Mouse (Mus musculus): ENCODE measurements at regions not wholly inside any gene's neighbourhood (a gene's known extent, or its start where the extent isn't known, plus 50 kb on each side); places are given as distances from the start of the nearest gene placed in this dataset.

GRCm38 (mm10) chr5:119114074-119114473 is 553.6 kb downstream of the Med13l start:
- no peaks in the 10 kb centered on the region for H3K27me3 ChIP-seq (replicated peaks; ENCODE audit: control insufficient read depth, insufficient read depth, low read length)
- H3K9ac ChIP-seq (ENCODE audit: low read length): no peak overlapping the region
- no peaks in the 10 kb centered on the region for H3K4me1 ChIP-seq (ENCODE audit: control insufficient read depth, insufficient read depth, low read length)
- no peaks in the 10 kb centered on the region for H3K36me3 ChIP-seq (ENCODE audit: control insufficient read depth, insufficient read depth, low read length)
- no peak for ATAC-seq
- DNase-seq (ENCODE audit: low spot score): peak; percentile 23
- H3K27ac ChIP-seq (ENCODE audit: low read depth, low read length): no peak overlapping the region
- WGBS: 42% methylated on average over 7 of the region's 7 CpGs
- H3K4me2 ChIP-seq (ENCODE audit: low read length): no peak overlapping the region
- no peak overlapping the region for H3K4me3 ChIP-seq (ENCODE audit: low read depth, low read length)
- H3K9me3 ChIP-seq (replicated peaks; ENCODE audit: control insufficient read depth, low read length): no peaks in the 10 kb centered on the region

- DNase-seq (ENCODE audit: low spot score) (no peak), ATAC-seq (no peak)
- Histone ChIP-seq H3K9ac (ENCODE audit: low read length) (no peak overlapping the region), H3K27me3 (replicated peaks; ENCODE audit: control insufficient read depth, insufficient read depth, low read length) (no peaks in the 10 kb centered on the region), H3K27ac (ENCODE audit: low read depth, low read length) (no peak overlapping the region), H3K36me3 (ENCODE audit: control insufficient read depth, insufficient read depth, low read length) (no peaks in the 10 kb centered on the region), H3K4me1 (ENCODE audit: control insufficient read depth, insufficient read depth, low read length) (no peaks in the 10 kb centered on the region), H3K4me3 (ENCODE audit: low read depth, low read length) (no peak overlapping the region), H3K9me3 (replicated peaks; ENCODE audit: control insufficient read depth, low read length) (no peaks in the 10 kb centered on the region), H3K4me2 (ENCODE audit: low read length) (no peak overlapping the region)
- 91% methylated on average over 7 of the region's 7 CpGs for WGBS
These were observed 544.7 kb upstream of the Tbx3 start for GRCm38 (mm10) chr5:119125745-119126144.

- Histone ChIP-seq H3K4me2 (ENCODE audit: low read length) (no peak overlapping the region), H3K9me3 (replicated peaks; ENCODE audit: control insufficient read depth, low read length) (no peaks in the 10 kb centered on the region), H3K27me3 (replicated peaks; ENCODE audit: control insufficient read depth, insufficient read depth, low read length) (no peaks in the 10 kb centered on the region), H3K36me3 (ENCODE audit: control insufficient read depth, insufficient read depth, low read length) (no peaks in the 10 kb centered on the region), H3K4me3 (ENCODE audit: low read depth, low read length) (no peak overlapping the region), H3K9ac (ENCODE audit: low read length) (no peak overlapping the region), H3K4me1 (ENCODE audit: control insufficient read depth, insufficient read depth, low read length) (no peaks in the 10 kb centered on the region), H3K27ac (ENCODE audit: low read depth, low read length) (no peak overlapping the region)
- WGBS: 93% methylated on average over 7 of the region's 7 CpGs
- DNase-seq (ENCODE audit: low spot score) (no peak), ATAC-seq (no peak)
These were observed 540.3 kb upstream of the Tbx3 start for GRCm38 (mm10) chr5:119130176-119130575.

DNA sequence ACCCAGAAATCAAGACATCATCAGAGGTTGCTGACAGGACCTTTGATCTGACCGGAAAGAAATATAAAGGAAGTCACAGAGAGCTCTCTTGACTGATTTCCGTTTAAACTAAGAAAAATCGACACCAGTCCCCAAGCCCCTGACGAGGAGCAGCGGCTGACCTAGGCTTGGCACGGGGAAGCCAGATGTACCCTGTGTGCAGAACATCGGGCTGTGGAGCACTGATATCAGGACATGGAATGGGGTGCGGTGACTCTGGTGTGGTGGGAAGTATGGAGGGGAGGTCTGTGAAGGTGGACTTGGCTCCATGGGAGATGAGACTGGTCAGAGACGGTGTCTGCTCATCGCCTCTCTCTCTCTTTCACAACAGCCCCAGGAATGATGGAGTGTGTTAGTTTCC is 539.0 kb upstream of the Tbx3 start:
- 86% methylated on average over 10 of the region's 10 CpGs for WGBS
- Histone ChIP-seq H3K4me3 (ENCODE audit: low read depth, low read length) (no peak overlapping the region), H3K27me3 (replicated peaks; ENCODE audit: control insufficient read depth, insufficient read depth, low read length) (no peaks in the 10 kb centered on the region), H3K4me2 (ENCODE audit: low read length) (no peak overlapping the region), H3K36me3 (ENCODE audit: control insufficient read depth, insufficient read depth, low read length) (no peaks in the 10 kb centered on the region), H3K4me1 (ENCODE audit: control insufficient read depth, insufficient read depth, low read length) (no peaks in the 10 kb centered on the region), H3K27ac (ENCODE audit: low read depth, low read length) (no peak overlapping the region), H3K9me3 (replicated peaks; ENCODE audit: control insufficient read depth, low read length) (no peaks in the 10 kb centered on the region), H3K9ac (ENCODE audit: low read length) (no peak overlapping the region)
- DNase-seq (ENCODE audit: low spot score): no peak
- ATAC-seq: no peak

- ATAC-seq (no peak), DNase-seq (ENCODE audit: low spot score) (no peak)
- H3K36me3 ChIP-seq (ENCODE audit: control insufficient read depth, insufficient read depth, low read length): no peaks in the 10 kb centered on the region
- no peak overlapping the region for H3K9ac ChIP-seq (ENCODE audit: low read length)
- no peaks in the 10 kb centered on the region for H3K9me3 ChIP-seq (replicated peaks; ENCODE audit: control insufficient read depth, low read length)
- no peaks in the 10 kb centered on the region for H3K27me3 ChIP-seq (replicated peaks; ENCODE audit: control insufficient read depth, insufficient read depth, low read length)
- H3K4me1 ChIP-seq (ENCODE audit: control insufficient read depth, insufficient read depth, low read length): no peaks in the 10 kb centered on the region
- no peak overlapping the region for H3K4me2 ChIP-seq (ENCODE audit: low read length)
- WGBS: 52% methylated on average over 13 of the region's 13 CpGs
- H3K27ac ChIP-seq (ENCODE audit: low read depth, low read length): no peak overlapping the region
- no peak overlapping the region for H3K4me3 ChIP-seq (ENCODE audit: low read depth, low read length)
These were observed 537.1 kb upstream of the Tbx3 start for GRCm38 (mm10) chr5:119133378-119133777.

- Histone ChIP-seq H3K9me3 (replicated peaks; ENCODE audit: control insufficient read depth, low read length) (no peaks in the 10 kb centered on the region), H3K4me1 (ENCODE audit: control insufficient read depth, insufficient read depth, low read length) (no peaks in the 10 kb centered on the region), H3K4me3 (ENCODE audit: low read depth, low read length) (no peak overlapping the region), H3K27me3 (replicated peaks; ENCODE audit: control insufficient read depth, insufficient read depth, low read length) (no peaks in the 10 kb centered on the region), H3K27ac (ENCODE audit: low read depth, low read length) (no peak overlapping the region), H3K4me2 (ENCODE audit: low read length) (no peak overlapping the region), H3K36me3 (ENCODE audit: control insufficient read depth, insufficient read depth, low read length) (no peaks in the 10 kb centered on the region), H3K9ac (ENCODE audit: low read length) (no peak overlapping the region)
- WGBS: 77% methylated on average over 8 of the region's 8 CpGs
- ATAC-seq: no peak
- no peak for DNase-seq (ENCODE audit: low spot score)
These were observed 533.6 kb upstream of the Tbx3 start for GRCm38 (mm10) chr5:119136916-119137315.

DNA sequence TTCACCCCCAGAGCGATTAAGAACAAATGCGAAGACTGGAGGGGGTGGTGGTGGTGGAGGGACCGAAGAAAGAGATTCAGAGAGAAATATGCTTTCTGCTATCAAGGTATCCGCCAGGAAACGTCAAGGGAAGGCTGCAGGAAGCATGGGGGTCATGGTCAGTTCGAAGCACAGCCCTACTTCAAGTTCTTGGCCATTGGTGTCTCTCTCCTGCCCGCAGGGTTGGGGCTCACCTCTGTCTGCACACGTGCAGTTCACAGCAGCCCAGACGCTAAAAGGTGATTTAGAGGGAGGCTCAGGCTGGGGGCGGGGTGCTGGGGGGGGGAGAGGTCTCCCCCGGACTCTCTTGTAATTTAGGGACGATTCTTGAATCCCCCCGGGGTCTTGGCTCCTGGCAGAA is 533.1 kb upstream of the Tbx3 start:
- no peaks in the 10 kb centered on the region for H3K36me3 ChIP-seq (ENCODE audit: control insufficient read depth, insufficient read depth, low read length)
- H3K4me3 ChIP-seq (ENCODE audit: low read depth, low read length): no peak overlapping the region
- no peaks in the 10 kb centered on the region for H3K27me3 ChIP-seq (replicated peaks; ENCODE audit: control insufficient read depth, insufficient read depth, low read length)
- DNase-seq (ENCODE audit: low spot score) (no peak), ATAC-seq (no peak)
- 78% methylated on average over 13 of the region's 13 CpGs for WGBS
- no peaks in the 10 kb centered on the region for H3K4me1 ChIP-seq (ENCODE audit: control insufficient read depth, insufficient read depth, low read length)
- H3K27ac ChIP-seq (ENCODE audit: low read depth, low read length): no peak overlapping the region
- no peak overlapping the region for H3K4me2 ChIP-seq (ENCODE audit: low read length)
- no peak overlapping the region for H3K9ac ChIP-seq (ENCODE audit: low read length)
- no peaks in the 10 kb centered on the region for H3K9me3 ChIP-seq (replicated peaks; ENCODE audit: control insufficient read depth, low read length)

- no peak overlapping the region for H3K9ac ChIP-seq (ENCODE audit: low read length)
- no peaks in the 10 kb centered on the region for H3K27me3 ChIP-seq (replicated peaks; ENCODE audit: control insufficient read depth, insufficient read depth, low read length)
- H3K27ac ChIP-seq (ENCODE audit: low read depth, low read length): no peak overlapping the region
- H3K4me2 ChIP-seq (ENCODE audit: low read length): no peak overlapping the region
- no peaks in the 10 kb centered on the region for H3K9me3 ChIP-seq (replicated peaks; ENCODE audit: control insufficient read depth, low read length)
- ATAC-seq (no peak), DNase-seq (ENCODE audit: low spot score) (no peak)
- H3K36me3 ChIP-seq (ENCODE audit: control insufficient read depth, insufficient read depth, low read length): no peaks in the 10 kb centered on the region
- H3K4me3 ChIP-seq (ENCODE audit: low read depth, low read length): no peak overlapping the region
- 80% methylated on average over 10 of the region's 10 CpGs for WGBS
- no peaks in the 10 kb centered on the region for H3K4me1 ChIP-seq (ENCODE audit: control insufficient read depth, insufficient read depth, low read length)
These were observed 532.6 kb upstream of the Tbx3 start for GRCm38 (mm10) chr5:119137821-119138221.

DNA sequence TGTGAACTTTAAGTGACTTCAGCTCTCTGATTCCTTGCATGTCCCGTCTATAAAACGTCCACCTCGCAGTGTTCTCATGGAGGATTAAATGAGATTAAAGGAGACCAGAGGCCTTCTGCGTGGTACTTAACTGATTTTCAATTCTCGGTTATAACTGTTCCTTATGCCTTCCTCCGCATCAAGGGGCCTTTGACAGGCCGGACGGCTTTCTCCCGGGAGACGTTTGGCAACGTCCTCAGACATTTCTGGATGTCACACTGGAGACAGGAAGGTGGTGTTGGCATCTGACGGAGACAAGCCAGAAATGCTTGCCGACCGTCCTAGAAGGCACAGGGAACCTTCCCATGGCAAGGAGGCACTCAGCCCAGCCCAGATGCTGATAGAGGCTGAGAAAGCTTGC is 532.2 kb upstream of the Tbx3 start:
- Histone ChIP-seq H3K4me2 (ENCODE audit: low read length) (no peak overlapping the region), H3K36me3 (ENCODE audit: control insufficient read depth, insufficient read depth, low read length) (no peaks in the 10 kb centered on the region), H3K9me3 (replicated peaks; ENCODE audit: control insufficient read depth, low read length) (no peaks in the 10 kb centered on the region), H3K4me3 (ENCODE audit: low read depth, low read length) (no peak overlapping the region), H3K27ac (ENCODE audit: low read depth, low read length) (no peak overlapping the region), H3K9ac (ENCODE audit: low read length) (no peak overlapping the region), H3K27me3 (replicated peaks; ENCODE audit: control insufficient read depth, insufficient read depth, low read length) (no peaks in the 10 kb centered on the region), H3K4me1 (ENCODE audit: control insufficient read depth, insufficient read depth, low read length) (no peaks in the 10 kb centered on the region)
- 62% methylated on average over 14 of the region's 14 CpGs for WGBS
- ATAC-seq: no peak
- DNase-seq (ENCODE audit: low spot score): peak; percentile 12

DNA sequence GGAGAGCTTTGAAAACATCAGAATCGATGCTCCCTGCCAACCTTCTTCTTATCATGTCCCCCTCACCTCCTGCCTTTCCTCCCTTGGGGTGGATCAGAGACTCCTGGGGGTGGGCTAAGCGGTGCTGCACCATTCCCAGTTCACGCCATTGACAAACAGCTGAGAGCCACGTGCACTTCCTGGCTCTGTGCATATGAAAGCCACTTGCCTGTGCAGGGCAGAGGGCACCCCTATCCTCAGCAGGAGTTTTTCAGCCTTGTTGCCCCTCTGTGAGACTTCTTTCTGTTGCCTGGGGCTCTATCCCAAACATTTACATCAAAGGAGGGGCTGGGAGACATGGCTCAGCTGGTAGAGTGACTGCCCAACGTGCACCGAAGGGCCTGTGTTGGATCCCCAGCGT is 531.1 kb upstream of the Tbx3 start:
- Histone ChIP-seq H3K27ac (ENCODE audit: low read depth, low read length) (no peak overlapping the region), H3K4me1 (ENCODE audit: control insufficient read depth, insufficient read depth, low read length) (no peaks in the 10 kb centered on the region), H3K9ac (ENCODE audit: low read length) (no peak overlapping the region), H3K4me3 (ENCODE audit: low read depth, low read length) (no peak overlapping the region), H3K9me3 (replicated peaks; ENCODE audit: control insufficient read depth, low read length) (no peaks in the 10 kb centered on the region), H3K36me3 (ENCODE audit: control insufficient read depth, insufficient read depth, low read length) (no peaks in the 10 kb centered on the region), H3K4me2 (ENCODE audit: low read length) (no peak overlapping the region), H3K27me3 (replicated peaks; ENCODE audit: control insufficient read depth, insufficient read depth, low read length) (no peaks in the 10 kb centered on the region)
- WGBS: 52% methylated on average over 7 of the region's 7 CpGs
- DNase-seq (ENCODE audit: low spot score) (no peak), ATAC-seq (no peak)
